7 mouse cellular contexts compared by ENCODE assay signal in the genomic region with DNA sequence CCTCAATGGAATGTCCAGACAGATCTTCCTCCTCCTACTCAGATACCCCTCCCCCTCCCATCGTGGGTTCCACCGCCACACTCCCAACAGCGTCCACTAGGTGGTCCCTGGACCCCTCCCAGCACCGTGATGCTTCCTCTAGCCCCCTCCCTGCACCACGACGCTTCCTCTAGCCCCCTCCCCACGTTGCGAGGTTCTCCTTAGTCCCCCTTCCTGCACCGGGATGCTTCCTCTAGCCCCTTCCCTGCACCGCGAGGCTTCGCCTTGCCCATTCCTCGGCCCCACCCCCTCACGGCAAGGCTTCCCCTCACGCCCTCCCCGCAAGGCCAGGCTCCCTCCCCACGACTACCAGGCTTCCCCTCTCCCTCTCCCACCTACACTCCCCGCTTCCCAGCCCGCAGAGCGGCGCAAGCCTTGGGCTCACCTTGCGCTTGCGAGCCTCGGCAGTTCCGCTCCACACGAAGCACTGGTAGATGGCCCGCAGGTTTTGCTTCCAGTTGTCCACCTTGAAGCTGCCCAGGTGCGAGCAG. TPM values are rescaled to one million over a fixed set of nuclear protein-coding genes. Genes with fewer than 3 reads are reported as not detected.
DNase-seq lines count a peak whose midpoint lies in the region.

No protein-coding gene starts in this region.

- peak; percentile 70 for DNase-seq in CD4-positive, CD25-positive, alpha-beta regulatory T cell, adult 2 months (ENCODE audit: low read depth, low spot score)
- DNase-seq in Muller cell, postnatal 12 days (ENCODE audit: inconsistent ontology term) = peak; percentile 85
- DNase-seq in embryo, embryonic 10.5 days (ENCODE audit: low spot score) = peak; percentile 91
- DNase-seq in heart, postnatal 14 days = peak; percentile 60 to 67
- DNase-seq in layer of hippocampus, postnatal 14 days (ENCODE audit: low spot score in 2 of 2) = peak; percentile 61 to 66
- peak; percentile 55 for DNase-seq in lung, postnatal 36 days
- peak; percentile 74 for DNase-seq in right cerebral cortex, postnatal 14 days

- intact Hi-C loops in heart, postnatal 14 days (cut with DNase I) = no loop called here

RNA-seq across cellular contexts. Expression of a gene that starts 0.5 kb away (rescaled TPM):
- total RNA-seq in heart, postnatal 14 days (2021) = 10 to 100 TPM; 37.6 to 38.9 TPM
- 100 to 1,000 TPM; 319 to 320 TPM for total RNA-seq in layer of hippocampus, postnatal 14 days (2021)

RNA-seq across cellular contexts. Expression of a gene that starts 33.0 kb away (rescaled TPM):
- 1 to 10 TPM in 1 of 2 experiments, under 1 TPM in 1; 0.41 to 2.2 TPM for total RNA-seq in heart, postnatal 14 days (2021)
- under 1 TPM; 0.81 to 0.95 TPM for total RNA-seq in layer of hippocampus, postnatal 14 days (2021)

RNA-seq across cellular contexts. Expression of a gene that starts 47.8 kb away (rescaled TPM):
- 1 to 10 TPM in 1 of 2 experiments, under 1 TPM in 1; 0.91 to 1.1 TPM for total RNA-seq in heart, postnatal 14 days (2021)
- total RNA-seq in layer of hippocampus, postnatal 14 days (2021) = 1 to 10 TPM in 1 of 2 experiments, under 1 TPM in 1; 0.99 to 1.4 TPM

Comparison
In these comparisons a context has a peak if more than half of its experiments do, and no peak if none do; other contexts are left out.
1. Peak in every context shown above with its lines: DNase-seq.
2. RNA of a gene that starts 0.5 kb away (total RNA-seq): 319 to 320 TPM in layer of hippocampus, postnatal 14 days; 37.6 to 38.9 TPM in heart, postnatal 14 days; every median in the first group is over 4 times any median in the second.